Mouse (Mus musculus): ENCODE measurements around the gene Zdhhc24. TPM values are rescaled to one million over a fixed set of nuclear protein-coding genes. Genes with fewer than 3 reads are reported as not detected.
A peak's percentile ranks its signal among the peaks of the same experiment; 100 is the strongest.

The Zdhhc24 gene
- total RNA-seq, 2 experiments from 2014 or later, result 2.4 to 3.1 TPM

- DNase-seq, result peak; percentile 52 to 64
Measured at GRCm38 (mm10) chr19:4877785-4878184, 683 bp upstream of the Zdhhc24 start, which contains the start of gene Actn3. Gene Actn3, minus strand, starts transcription at chr19:4877909.

- DNase-seq, result no peak
Measured at GRCm38 (mm10) chr19:4879324-4879703, 846 bp downstream of the Zdhhc24 start.

GRCm38 (mm10) chr19:4883961-4884360, 5.5 kb downstream of the Zdhhc24 start:
- DNase-seq, result no peak

GRCm38 (mm10) chr19:4889791-4890190, 11.3 kb downstream of the Zdhhc24 start:
- peak in 1 of 2 experiments; percentile 21 for DNase-seq

- no peak for DNase-seq
Measured at GRCm38 (mm10) chr19:4891798-4892197, 13.3 kb downstream of the Zdhhc24 start.

GRCm38 (mm10) chr19:4896780-4897520, 18.5 kb downstream of the Zdhhc24 start:
- no peak for DNase-seq

- no peak for DNase-seq
Measured at GRCm38 (mm10) chr19:4898972-4899371, 20.5 kb downstream of the Zdhhc24 start.

- no peak for DNase-seq
Measured at GRCm38 (mm10) chr19:4899888-4900287, 21.4 kb downstream of the Zdhhc24 start.

GRCm38 (mm10) chr19:4905979-4906794, 27.7 kb downstream of the Zdhhc24 start, which contains the start of gene Bbs1:
Gene Bbs1, minus strand, starts transcription at chr19:4906628.
- peak; percentile 79 to 87 for DNase-seq

GRCm38 (mm10) chr19:4908107-4908506, 29.6 kb downstream of the Zdhhc24 start:
- DNase-seq, result no peak

GRCm38 (mm10) chr19:4909376-4909775, 30.9 kb downstream of the Zdhhc24 start:
- DNase-seq, result no peak

- DNase-seq, result no peak
Measured at GRCm38 (mm10) chr19:4915924-4916603, 37.6 kb downstream of the Zdhhc24 start.

- no peak for DNase-seq
Measured at GRCm38 (mm10) chr19:4916827-4917226, 38.4 kb downstream of the Zdhhc24 start.

- no peak for DNase-seq
Measured at GRCm38 (mm10) chr19:4919652-4920051, 41.2 kb downstream of the Zdhhc24 start.

GRCm38 (mm10) chr19:4925121-4925860, 46.8 kb downstream of the Zdhhc24 start:
- no peak for DNase-seq

- DNase-seq, result peak; percentile 99 to 100
Measured at GRCm38 (mm10) chr19:4927904-4928531, 49.5 kb downstream of the Zdhhc24 start, which contains the start of gene Dpp3. Gene Dpp3, minus strand, starts transcription at chr19:4928287.

- peak; percentile 47 to 49 for DNase-seq
Measured at GRCm38 (mm10) chr19:4928781-4929180, 50.3 kb downstream of the Zdhhc24 start.
